Mouse (Mus musculus): ENCODE data around the gene Cfap54.

The Cfap54 gene

GRCm38 (mm10) chr10:93081133-93081779, at the start of gene Cfap54:
Gene Cfap54, minus strand, starts transcription at chr10:93081618.
- DNase-seq (ENCODE audit: low spot score): peak; percentile 97

- no peak for DNase-seq (ENCODE audit: low spot score)
These were observed 49.1 kb upstream of the Cfap54 start for GRCm38 (mm10) chr10:93130456-93130940.

- DNase-seq (ENCODE audit: low spot score): no peak
These were observed 48.6 kb upstream of the Cfap54 start for GRCm38 (mm10) chr10:93129904-93130455.

- DNase-seq (ENCODE audit: low spot score): no peak
These were observed 47.9 kb upstream of the Cfap54 start for GRCm38 (mm10) chr10:93129345-93129744.

- no peak for DNase-seq (ENCODE audit: low spot score)
These were observed 47.1 kb upstream of the Cfap54 start for GRCm38 (mm10) chr10:93128566-93128965.

- no peak for DNase-seq (ENCODE audit: low spot score)
These were observed 44.6 kb upstream of the Cfap54 start for GRCm38 (mm10) chr10:93126025-93126424.

- peak; percentile 56 for DNase-seq (ENCODE audit: low spot score)
These were observed 42.7 kb upstream of the Cfap54 start for GRCm38 (mm10) chr10:93123957-93124613.

GRCm38 (mm10) chr10:93123310-93123709, 41.9 kb upstream of the Cfap54 start:
- DNase-seq (ENCODE audit: low spot score): no peak

- no peak for DNase-seq (ENCODE audit: low spot score)
These were observed 41.2 kb upstream of the Cfap54 start for GRCm38 (mm10) chr10:93122399-93123184.

- no peak for DNase-seq (ENCODE audit: low spot score)
These were observed 39.9 kb upstream of the Cfap54 start for GRCm38 (mm10) chr10:93121262-93121860.

GRCm38 (mm10) chr10:93119809-93120208, 38.4 kb upstream of the Cfap54 start:
- no peak for DNase-seq (ENCODE audit: low spot score)

- no peak for DNase-seq (ENCODE audit: low spot score)
These were observed 35.2 kb upstream of the Cfap54 start for GRCm38 (mm10) chr10:93116636-93117035.

GRCm38 (mm10) chr10:93115743-93116142, 34.3 kb upstream of the Cfap54 start:
- DNase-seq (ENCODE audit: low spot score): no peak

GRCm38 (mm10) chr10:93114782-93115181, 33.4 kb upstream of the Cfap54 start:
- DNase-seq (ENCODE audit: low spot score): peak; percentile 24

- no peak for DNase-seq (ENCODE audit: low spot score)
These were observed 32.5 kb upstream of the Cfap54 start for GRCm38 (mm10) chr10:93113968-93114367.

GRCm38 (mm10) chr10:93112021-93112420, 30.6 kb upstream of the Cfap54 start:
- no peak for DNase-seq (ENCODE audit: low spot score)

- DNase-seq (ENCODE audit: low spot score): no peak
These were observed 30.0 kb upstream of the Cfap54 start for GRCm38 (mm10) chr10:93111412-93111811.

- DNase-seq (ENCODE audit: low spot score): no peak
These were observed 23.9 kb upstream of the Cfap54 start for GRCm38 (mm10) chr10:93105358-93105757.

GRCm38 (mm10) chr10:93104357-93104756, 22.9 kb upstream of the Cfap54 start:
- no peak for DNase-seq (ENCODE audit: low spot score)

- no peak for DNase-seq (ENCODE audit: low spot score)
These were observed 22.3 kb upstream of the Cfap54 start for GRCm38 (mm10) chr10:93103676-93104075.

- DNase-seq (ENCODE audit: low spot score): no peak
These were observed 20.9 kb upstream of the Cfap54 start for GRCm38 (mm10) chr10:93102321-93102720.

- no peak for DNase-seq (ENCODE audit: low spot score)
These were observed 16.9 kb upstream of the Cfap54 start for GRCm38 (mm10) chr10:93098211-93098805.

Measured in c-Kit-positive CD71-positive TER-119-positive erythroid progenitor cells, embryonic 14.5 days (primary cell).